Mouse (Mus musculus): Measurements from ENCODE around the gene Klra1.
"Not testable (repeated sequence)": the region's sequence is repeated elsewhere in the genome, so short reads cannot be mapped to it uniquely, and the experiment has no call there.

Klra1 gene

DNA sequence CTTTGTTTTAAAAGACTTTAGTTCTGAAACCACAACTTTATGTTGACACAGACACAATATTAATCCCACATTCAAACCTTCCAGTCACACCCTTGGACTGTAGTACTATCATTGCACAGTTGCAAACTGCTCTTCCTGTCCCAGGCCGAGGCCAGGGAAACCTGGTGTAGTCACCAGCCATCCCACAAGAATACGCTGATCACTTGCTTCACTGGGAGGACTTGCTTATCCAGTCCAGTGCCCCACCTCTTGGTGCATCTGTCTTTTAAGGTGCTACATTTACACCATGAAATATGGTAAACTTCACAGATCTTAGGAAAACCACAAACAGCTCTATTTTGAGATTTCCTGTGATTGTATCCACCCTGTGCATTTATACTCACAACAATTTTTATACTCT lies at the start of gene Klra1:
Klra1 (minus strand) TSS at position 125 of the 400 bp plus-strand sequence.
- DNase-seq (ENCODE audit: low read depth in 2 of 2, low spot score in 2 of 2) = no peak

- no peak for DNase-seq (ENCODE audit: low read depth in 2 of 2, low spot score in 2 of 2)
These were observed 42.8 kb upstream of the Klra1 start for GRCm38 (mm10) chr6:130429511-130429910.

DNA sequence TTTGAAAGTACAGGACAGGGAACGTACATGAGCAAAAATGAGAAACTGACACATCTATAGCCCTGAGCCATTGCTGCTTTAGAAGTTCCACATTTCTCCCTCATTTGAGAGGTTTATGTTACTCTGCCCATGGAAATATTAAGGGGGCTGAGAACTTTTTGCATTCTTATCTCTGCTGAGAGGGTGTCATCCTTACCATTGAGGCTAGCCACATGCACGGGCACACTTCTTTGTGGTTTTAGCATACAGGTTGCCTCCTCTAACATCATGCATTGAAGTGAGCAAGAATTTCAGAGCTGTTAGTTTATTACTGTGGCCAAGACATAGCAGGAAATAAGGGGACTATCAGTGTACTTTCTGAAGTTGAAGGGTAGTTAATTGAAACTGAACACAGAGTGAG lies 32.5 kb upstream of the Klra1 start:
- no peak for DNase-seq (ENCODE audit: low read depth in 2 of 2, low spot score in 2 of 2)

DNA sequence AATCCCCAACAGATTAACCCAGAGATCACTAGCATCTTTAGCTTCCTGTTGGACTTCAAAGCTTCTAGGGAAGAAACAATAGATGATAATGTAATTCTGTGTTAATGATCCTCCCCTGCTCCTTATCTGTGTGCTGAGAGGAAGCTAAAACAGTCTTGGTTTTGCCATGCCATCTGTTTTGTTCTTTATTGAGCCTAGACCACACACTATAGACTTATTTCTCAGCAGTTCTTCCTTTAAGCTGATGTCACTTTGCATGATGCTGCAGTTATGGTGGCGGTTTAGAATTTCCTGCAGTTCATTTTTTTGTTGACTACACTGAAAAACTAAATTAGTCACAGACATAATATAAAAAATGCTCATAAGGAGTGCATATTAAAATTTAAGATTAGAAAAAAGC lies 18.2 kb upstream of the Klra1 start:
- DNase-seq (ENCODE audit: low read depth in 2 of 2, low spot score in 2 of 2) = no peak

- no peak for DNase-seq (ENCODE audit: low read depth in 2 of 2, low spot score in 2 of 2)
These were observed 871 bp downstream of the Klra1 start for GRCm38 (mm10) chr6:130385803-130386202.

DNA sequence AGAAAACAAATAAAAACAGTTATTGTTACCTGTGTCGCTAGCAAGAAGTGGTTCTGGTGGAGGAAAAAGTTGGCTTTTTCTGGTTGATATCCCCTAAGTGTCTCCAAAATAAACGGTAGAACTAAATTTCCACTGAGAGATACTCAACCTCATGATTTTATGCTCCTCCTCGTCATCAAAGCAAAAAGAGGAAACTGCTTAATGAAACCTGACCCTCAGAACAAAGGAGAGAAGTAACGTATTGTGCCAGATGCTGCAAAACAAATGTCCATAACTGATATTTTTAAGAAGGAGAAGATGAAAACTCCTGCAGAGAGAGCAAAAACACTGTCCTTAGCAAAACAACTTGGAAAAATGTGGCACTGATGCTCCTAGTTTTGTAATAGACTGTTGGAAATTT lies 4.3 kb downstream of the Klra1 start:
- DNase-seq (ENCODE audit: low read depth in 2 of 2, low spot score in 2 of 2) = no peak

GRCm38 (mm10) chr6:130345381-130345780 lies 41.3 kb downstream of the Klra1 start:
- DNase-seq (ENCODE audit: low read depth in 2 of 2, low spot score in 2 of 2) = not testable (repeated sequence)

DNA sequence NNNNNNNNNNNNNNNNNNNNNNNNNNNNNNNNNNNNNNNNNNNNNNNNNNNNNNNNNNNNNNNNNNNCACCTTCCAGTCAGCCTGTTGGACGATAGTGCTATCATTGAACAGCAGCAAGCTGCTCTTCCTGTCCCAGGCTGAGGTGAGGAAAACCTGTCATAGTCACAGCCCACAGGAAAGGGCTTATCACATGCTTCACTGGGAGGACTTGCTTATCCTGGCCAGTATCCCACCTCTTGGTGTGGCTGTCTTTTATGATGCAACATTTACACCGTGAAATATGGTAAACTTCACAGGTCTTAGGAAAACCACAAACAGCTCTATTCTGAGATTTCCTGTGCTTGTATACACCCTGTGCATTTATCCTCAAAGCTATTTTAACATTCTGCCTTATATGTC lies 44.7 kb downstream of the Klra1 start:
- not testable (repeated sequence) for DNase-seq (ENCODE audit: low read depth in 2 of 2, low spot score in 2 of 2)

DNA sequence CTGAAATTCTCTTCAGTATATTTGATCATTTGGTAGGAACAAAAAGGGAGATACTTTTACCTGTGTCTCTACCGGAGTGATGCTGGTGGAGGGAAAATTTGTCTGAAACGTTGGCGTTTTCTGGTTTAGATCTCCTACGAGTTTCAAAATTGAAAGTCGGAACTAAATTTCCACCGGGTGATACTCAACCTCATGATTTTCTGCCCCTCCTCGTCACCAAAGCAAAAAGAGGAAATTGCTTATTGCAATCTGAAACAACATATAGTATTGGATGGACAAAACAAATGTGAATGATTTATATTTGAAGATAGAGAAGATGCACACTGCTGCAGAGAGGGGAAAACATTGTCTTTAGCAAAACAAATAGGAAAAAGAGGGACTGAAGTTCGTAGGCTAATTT lies 49.3 kb downstream of the Klra1 start, which contains the start of gene Klra3:
Klra3 (minus strand) TSS at position 164 of the 400 bp plus-strand sequence.
- DNase-seq (ENCODE audit: low read depth in 2 of 2, low spot score in 2 of 2) = no peak

All from CD8-positive naive resting alpha-beta T cell, adult 2 months (primary cell).